Mouse (Mus musculus) forebrain, embryonic 14.5 days (tissue): ENCODE data around the gene Dnmt3a. TPM values are rescaled to one million over a fixed set of nuclear protein-coding genes. Genes with fewer than 3 reads are reported as not detected.
A peak's percentile ranks its signal among the peaks of the same experiment; 100 is the strongest.

Experiments used
- ATAC-seq: fragments of 200-750 bp; cut with Nextera tagmentation; 2 replicates; pipeline ENCODE4 v1.8.0; 2017; ENCODE audit warnings: mild to moderate bottlenecking, moderate library complexity
- DNase-seq: peaks from one replicate; pipeline ENCODE4 v3.0.0-alpha.2; 2015; ENCODE audit warnings: low spot score
- H3K27ac ChIP-seq: fragments of 300-500 bp; sonication (generic); 2 replicates; pipeline ENCODE4 v1.5.1; 2014; ENCODE audit warnings: low read depth, mild to moderate bottlenecking, control low read depth, low read length, moderate library complexity
- H3K27me3 ChIP-seq: fragments of 300-500 bp; sonication (generic); replicated peaks from 2 replicates; pipeline ENCODE4 v1.6.1; 2014; ENCODE audit warnings: low read length, control low read depth, mixed read lengths; ENCODE audit not compliant: control insufficient read depth, insufficient read depth
- H3K36me3 ChIP-seq: fragments of 300-500 bp; sonication (generic); 2 replicates; pipeline ENCODE4 v1.6.1; 2014; ENCODE audit warnings: low read length, control low read depth; ENCODE audit not compliant: control insufficient read depth, insufficient read depth
- H3K4me1 ChIP-seq: fragments of 300-500 bp; sonication (generic); 2 replicates; pipeline ENCODE4 v1.6.1; 2014; ENCODE audit warnings: antibody characterized with exemption, low read length, control low read depth; ENCODE audit not compliant: control insufficient read depth, insufficient read depth
- H3K4me2 ChIP-seq: fragments of 300-500 bp; sonication (generic); 2 replicates; pipeline ENCODE4 v1.6.1; 2014; ENCODE audit warnings: mild to moderate bottlenecking, control low read depth, low read length
- H3K4me3 ChIP-seq: fragments of 300-500 bp; sonication (generic); 2 replicates; pipeline ENCODE4 v1.5.1; 2014; ENCODE audit warnings: low read depth, low read length, control low read depth
- H3K9ac ChIP-seq: fragments of 300-500 bp; sonication (generic); 2 replicates; pipeline ENCODE4 v1.6.1; 2014; ENCODE audit warnings: mild to moderate bottlenecking, low read length, control low read depth, moderate library complexity
- H3K9me3 ChIP-seq: fragments of 300-500 bp; sonication (generic); replicated peaks from 2 replicates; pipeline ENCODE4 v1.6.1; 2016; ENCODE audit warnings: low read length, control low read depth, mixed read lengths; ENCODE audit not compliant: control insufficient read depth
- WGBS: fragments of 180-500 bp; shearing (Covaris S2); extraction: QIAGEN DNeasy Blood & Tissue Kit; methylation state at CpG from one replicate; pipeline ENCODE4 v1.1.7; 2014; 5-methylcytosine and 5-hydroxymethylcytosine counted together
- polyA plus RNA-seq: library from polyadenylated mRNA; unstranded; fragments of >200 nt; fragmentation: Nextera tagmentation; extraction: Ambion mirVana; gene quantifications from 2 replicates; pipeline ENCODE4 v1.2.1, GENCODE M21; 2014

Gene Dnmt3a
- polyA plus RNA-seq, 1 experiment from 2014 or later: 28.0 TPM

DNA sequence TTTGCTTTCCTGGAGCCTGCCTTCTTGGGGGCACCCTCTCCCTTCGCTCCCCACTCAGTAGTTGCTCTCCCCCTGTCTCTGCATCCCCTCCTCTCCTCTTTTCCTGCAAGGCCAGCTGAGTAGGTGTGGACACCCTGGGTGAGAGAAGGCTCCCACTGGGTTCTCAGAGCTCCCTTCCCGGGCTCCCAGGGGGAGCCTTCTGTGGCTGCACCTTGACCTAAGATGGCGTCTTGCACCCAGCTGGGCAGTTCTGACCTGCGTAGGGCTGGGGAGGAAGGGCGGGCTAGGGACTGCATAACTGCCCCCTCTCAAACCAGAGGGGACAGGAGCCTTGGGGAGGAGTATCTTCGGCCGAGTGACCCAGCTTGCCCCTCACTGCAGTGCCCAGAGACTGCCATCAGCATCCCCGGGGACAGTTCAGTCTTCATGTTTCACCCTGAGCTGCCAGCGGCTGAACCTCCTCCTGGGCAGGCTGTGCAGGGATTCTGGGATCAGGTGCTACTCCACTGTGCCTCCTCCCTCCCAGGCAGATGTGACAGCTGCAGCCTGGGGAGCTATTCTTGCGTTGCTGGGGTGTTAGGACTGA is 2.7 kb downstream of the Dnmt3a start:
- Histone ChIP-seq H3K4me3 (peak overlapping the region; percentile 84), H3K27me3 (no peaks in the 10 kb centered on the region), H3K27ac (peak overlapping the region; percentile 87; the same call in 1 of the 2 replicates), H3K4me1 (peaks cover 24% of the 10 kb centered on the region; the same call in 1 of the 2 replicates), H3K9ac (peak overlapping the region; percentile 85), H3K9me3 (no peaks in the 10 kb centered on the region), H3K4me2 (peak overlapping the region; percentile 75), H3K36me3 (no peaks in the 10 kb centered on the region)
- no peak for DNase-seq
- ATAC-seq: no peak; the same call in 1 of the 2 replicates
- 3% methylated on average over 10 of the region's 10 CpGs for WGBS

DNA sequence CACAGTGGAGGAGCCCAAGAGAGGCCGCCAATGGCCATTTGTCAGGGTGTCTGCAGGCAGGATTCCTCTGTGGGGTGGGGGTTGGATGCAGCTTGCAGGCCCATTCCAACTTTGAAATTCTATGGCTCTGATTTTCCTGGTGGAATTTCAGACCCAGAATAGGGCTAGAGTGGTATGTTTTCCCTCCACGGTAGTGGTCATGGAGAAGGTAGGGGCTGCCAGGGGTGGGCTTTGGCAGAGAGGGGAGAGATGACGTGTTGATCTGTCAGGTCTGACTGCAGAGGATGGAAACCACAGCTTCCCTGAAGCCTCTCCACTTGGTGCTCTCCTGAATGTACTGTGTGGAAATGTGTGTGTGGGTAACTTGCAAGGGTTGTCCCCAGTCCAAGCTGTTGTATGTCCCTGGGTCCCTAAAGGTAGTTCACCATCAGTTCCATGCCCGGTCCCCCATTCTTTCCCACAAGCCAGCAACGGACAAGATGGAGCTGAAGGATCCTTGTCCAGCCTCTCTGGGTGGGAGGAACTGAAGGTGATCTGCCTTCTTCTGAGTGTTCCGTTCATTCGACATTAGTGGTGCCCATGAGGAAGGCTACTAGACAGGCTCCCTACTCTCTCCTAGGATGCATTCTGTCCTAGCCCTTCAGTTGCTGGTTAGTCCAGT is 3.8 kb downstream of the Dnmt3a start:
- DNase-seq: no peak
- 75% methylated on average over 7 of the region's 7 CpGs for WGBS

DNA sequence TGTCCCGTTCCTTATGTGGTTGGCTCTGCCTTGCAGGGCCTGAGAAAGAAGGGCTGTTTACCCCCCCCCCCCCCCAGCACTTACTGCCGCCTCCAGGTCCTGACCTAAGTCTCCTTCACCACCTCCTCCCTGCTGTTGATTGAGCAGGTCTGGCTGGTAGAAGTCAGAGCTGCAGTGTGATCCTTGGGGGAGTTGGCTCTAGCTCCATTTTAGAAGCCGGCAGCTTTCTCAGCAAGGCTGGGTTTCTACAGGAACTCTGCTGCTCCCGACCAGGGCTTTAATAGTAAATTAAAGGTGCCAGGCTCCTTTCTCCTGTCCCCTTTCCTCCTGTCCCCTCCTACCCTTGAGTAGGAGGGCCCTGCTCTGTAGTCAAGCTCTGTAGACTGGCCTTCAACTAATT is 4.6 kb downstream of the Dnmt3a start:
- 41% methylated on average over 4 of the region's 4 CpGs for WGBS
- Histone ChIP-seq H3K4me1 (peaks cover 24% of the 10 kb centered on the region; the same call in 1 of the 2 replicates), H3K36me3 (no peaks in the 10 kb centered on the region), H3K4me2 (no peak overlapping the region), H3K27ac (no peak overlapping the region), H3K27me3 (no peaks in the 10 kb centered on the region), H3K9ac (no peak overlapping the region), H3K4me3 (no peak overlapping the region), H3K9me3 (no peaks in the 10 kb centered on the region)
- no peak for DNase-seq
- ATAC-seq: no peak

More for the DNA sequence above, 3.8 kb downstream of the Dnmt3a start:
- no peak for ATAC-seq
- Histone ChIP-seq H3K9ac (no peak overlapping the region), H3K4me1 (peaks cover 24% of the 10 kb centered on the region; the same call in 1 of the 2 replicates), H3K4me3 (no peak overlapping the region), H3K36me3 (no peaks in the 10 kb centered on the region), H3K27me3 (no peaks in the 10 kb centered on the region), H3K27ac (no peak overlapping the region), H3K4me2 (no peak overlapping the region), H3K9me3 (no peaks in the 10 kb centered on the region)

DNA sequence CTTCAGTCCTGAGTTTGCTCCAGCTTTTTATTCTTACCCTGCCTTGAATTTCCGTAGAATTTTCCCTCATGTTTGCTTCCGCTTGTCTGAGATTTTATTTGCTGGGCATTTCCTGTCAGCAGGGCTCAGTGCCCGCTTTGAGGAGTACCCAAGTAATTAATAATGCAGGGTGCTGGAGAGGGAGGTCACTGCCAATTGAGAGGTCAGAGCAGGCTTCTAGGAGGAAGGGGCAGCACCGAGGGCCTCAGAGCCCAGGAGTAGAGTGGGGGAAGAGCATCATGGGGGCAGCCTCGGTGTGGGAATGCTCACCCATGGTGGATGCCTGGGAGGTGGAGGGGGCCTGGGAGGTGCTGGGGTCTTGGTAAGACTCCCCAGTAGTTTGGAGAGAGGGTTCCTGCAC is 5.8 kb downstream of the Dnmt3a start:
- ATAC-seq: no peak
- no peak overlapping the region for H3K9ac ChIP-seq
- 30% methylated on average over 5 of the region's 5 CpGs for WGBS
- H3K4me1 ChIP-seq: peaks cover 20% of the 10 kb centered on the region; the same call in 1 of the 2 replicates
- no peaks in the 10 kb centered on the region for H3K9me3 ChIP-seq
- no peak for DNase-seq
- no peak overlapping the region for H3K4me2 ChIP-seq
- no peak overlapping the region for H3K27ac ChIP-seq
- no peaks in the 10 kb centered on the region for H3K27me3 ChIP-seq
- H3K36me3 ChIP-seq: no peaks in the 10 kb centered on the region
- no peak overlapping the region for H3K4me3 ChIP-seq

DNA sequence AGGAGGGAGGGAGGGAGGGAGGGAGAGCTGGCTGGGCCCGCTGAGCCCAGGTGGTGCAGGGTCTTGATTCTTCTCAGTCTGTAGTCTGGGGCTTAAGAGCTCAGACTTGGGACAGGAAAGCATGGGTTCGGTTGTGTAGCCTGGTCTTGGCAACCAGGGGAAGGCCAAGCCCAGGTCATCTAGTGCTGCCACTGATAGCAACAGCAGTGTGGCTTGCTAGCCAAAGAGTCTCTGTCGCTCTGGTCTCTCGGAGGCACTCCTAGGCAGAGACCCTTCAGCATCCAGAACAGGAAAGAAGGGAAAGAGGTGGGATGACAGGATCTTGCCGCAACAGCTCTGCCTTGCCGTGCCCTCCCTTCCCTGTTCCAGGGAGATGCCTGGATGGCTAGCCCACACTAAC is 6.4 kb downstream of the Dnmt3a start:
- H3K27me3 ChIP-seq: no peaks in the 10 kb centered on the region
- DNase-seq (no peak), ATAC-seq (no peak)
- no peak overlapping the region for H3K9ac ChIP-seq
- no peak overlapping the region; the same call in 1 of the 2 replicates for H3K27ac ChIP-seq
- 54% methylated on average over 6 of the region's 6 CpGs for WGBS
- H3K4me1 ChIP-seq: peaks cover 20% of the 10 kb centered on the region; the same call in 1 of the 2 replicates
- H3K4me3 ChIP-seq: no peak overlapping the region
- H3K36me3 ChIP-seq: no peaks in the 10 kb centered on the region
- H3K4me2 ChIP-seq: no peak overlapping the region
- H3K9me3 ChIP-seq: no peaks in the 10 kb centered on the region

DNA sequence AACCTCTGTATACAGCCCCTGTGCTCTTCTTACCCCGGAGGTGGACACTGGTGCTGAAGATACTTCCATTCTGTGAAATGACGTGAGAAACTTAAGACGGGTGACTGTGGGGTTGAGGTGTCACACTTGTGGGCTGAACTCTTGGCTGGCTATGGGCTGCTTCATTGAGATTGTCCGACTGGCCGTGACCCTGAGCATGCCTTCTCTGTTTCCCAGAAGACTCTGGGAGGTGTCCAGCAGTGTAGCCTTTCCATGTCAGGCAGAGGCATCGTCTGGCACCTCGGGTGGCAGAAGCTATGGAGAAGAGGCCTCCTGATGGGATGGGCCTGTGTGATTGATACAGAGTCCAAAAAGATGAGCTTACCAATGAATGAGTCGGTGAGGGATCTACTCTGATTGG is 7.3 kb downstream of the Dnmt3a start:
- no peak overlapping the region for H3K4me2 ChIP-seq
- DNase-seq (no peak), ATAC-seq (no peak)
- no peak overlapping the region for H3K9ac ChIP-seq
- H3K27ac ChIP-seq: no peak overlapping the region
- H3K4me1 ChIP-seq: peaks cover 21% of the 10 kb centered on the region
- no peaks in the 10 kb centered on the region for H3K27me3 ChIP-seq
- H3K9me3 ChIP-seq: no peaks in the 10 kb centered on the region
- WGBS: 90% methylated on average over 8 of the region's 8 CpGs
- H3K4me3 ChIP-seq: no peak overlapping the region
- no peaks in the 10 kb centered on the region for H3K36me3 ChIP-seq

DNA sequence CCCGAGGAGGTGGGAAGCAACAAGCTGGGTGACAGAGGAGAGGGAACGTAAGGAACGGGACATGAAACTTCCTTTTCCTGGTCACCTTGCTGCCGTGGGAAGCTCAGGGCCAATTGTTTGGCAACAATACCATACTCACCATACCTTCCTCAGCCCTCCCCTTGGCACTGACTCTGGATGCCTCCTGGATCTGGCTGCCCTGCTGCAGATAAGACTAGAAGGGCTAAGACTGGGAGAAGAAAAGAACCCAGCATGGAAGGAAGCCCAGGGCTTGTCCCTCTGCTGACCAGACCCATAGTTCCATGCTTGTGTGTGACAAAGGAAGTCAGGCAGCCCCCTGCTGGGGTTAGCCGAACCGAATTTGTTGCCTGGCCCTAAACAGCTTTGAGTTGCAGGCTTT is 9.6 kb downstream of the Dnmt3a start:
- Histone ChIP-seq H3K4me2 (no peak overlapping the region), H3K9me3 (no peaks in the 10 kb centered on the region), H3K27ac (no peak overlapping the region), H3K27me3 (no peaks in the 10 kb centered on the region), H3K4me3 (no peak overlapping the region), H3K36me3 (no peaks in the 10 kb centered on the region), H3K9ac (no peak overlapping the region), H3K4me1 (peaks cover 17% of the 10 kb centered on the region)
- ATAC-seq: no peak
- WGBS: 41% methylated on average over 6 of the region's 6 CpGs
- no peak for DNase-seq

DNA sequence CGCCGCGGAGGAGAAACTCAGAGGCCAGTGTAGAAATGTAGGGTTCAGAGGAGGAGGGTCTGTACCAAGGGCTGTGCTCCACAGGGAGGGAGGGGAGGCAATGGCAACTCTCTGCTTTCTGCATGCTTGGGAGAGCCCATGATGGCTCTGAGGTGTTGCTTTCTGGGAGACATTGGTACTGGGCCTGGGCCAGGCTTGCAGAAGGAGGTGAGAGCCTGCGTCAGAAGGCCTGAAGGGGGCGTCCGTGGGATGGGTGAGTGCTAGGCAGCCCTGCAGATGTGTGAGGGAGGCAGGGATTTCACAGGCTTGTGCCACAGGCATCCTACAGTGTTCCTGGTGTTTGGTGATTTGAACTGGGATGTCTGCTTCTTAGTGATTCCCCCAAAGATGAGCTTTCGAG is 11.2 kb downstream of the Dnmt3a start:
- no peak overlapping the region for H3K4me3 ChIP-seq
- no peak overlapping the region for H3K4me2 ChIP-seq
- WGBS: 61% methylated on average over 7 of the region's 7 CpGs
- ATAC-seq (no peak), DNase-seq (no peak)
- H3K9ac ChIP-seq: no peak overlapping the region
- no peaks in the 10 kb centered on the region for H3K36me3 ChIP-seq
- H3K27me3 ChIP-seq: no peaks in the 10 kb centered on the region
- H3K9me3 ChIP-seq: no peaks in the 10 kb centered on the region
- H3K4me1 ChIP-seq: peaks cover 14% of the 10 kb centered on the region
- H3K27ac ChIP-seq: no peak overlapping the region

DNA sequence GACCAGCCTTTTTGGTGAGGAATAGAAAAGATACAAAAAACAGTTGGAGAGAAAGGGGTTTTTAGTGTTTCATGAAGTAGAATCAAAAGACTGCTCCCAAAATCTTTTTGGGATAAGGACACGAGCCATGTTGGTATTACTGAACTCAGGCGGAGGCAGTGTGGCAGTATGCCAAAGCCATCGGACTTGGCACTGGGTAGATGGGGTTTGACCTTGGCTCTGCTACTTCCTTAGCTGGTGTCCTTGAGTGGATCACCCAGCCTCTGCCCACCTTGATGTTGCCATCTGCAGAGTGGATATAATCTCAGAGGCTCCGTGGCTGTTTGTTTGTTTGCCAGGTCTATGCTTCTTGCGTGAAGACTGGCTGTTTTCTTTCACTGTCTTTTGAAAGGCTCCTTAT is 11.8 kb downstream of the Dnmt3a start:
- no peak for ATAC-seq
- H3K36me3 ChIP-seq: no peaks in the 10 kb centered on the region
- DNase-seq: no peak
- WGBS: 63% methylated on average over 5 of the region's 5 CpGs
- no peaks in the 10 kb centered on the region for H3K27me3 ChIP-seq
- H3K27ac ChIP-seq: no peak overlapping the region
- H3K4me2 ChIP-seq: no peak overlapping the region
- H3K9me3 ChIP-seq: no peaks in the 10 kb centered on the region
- H3K4me3 ChIP-seq: no peak overlapping the region
- H3K9ac ChIP-seq: no peak overlapping the region
- H3K4me1 ChIP-seq: peaks cover 12% of the 10 kb centered on the region
